Mouse (Mus musculus): ENCODE data around the gene Gm3285.

The Gm3285 gene

DNA sequence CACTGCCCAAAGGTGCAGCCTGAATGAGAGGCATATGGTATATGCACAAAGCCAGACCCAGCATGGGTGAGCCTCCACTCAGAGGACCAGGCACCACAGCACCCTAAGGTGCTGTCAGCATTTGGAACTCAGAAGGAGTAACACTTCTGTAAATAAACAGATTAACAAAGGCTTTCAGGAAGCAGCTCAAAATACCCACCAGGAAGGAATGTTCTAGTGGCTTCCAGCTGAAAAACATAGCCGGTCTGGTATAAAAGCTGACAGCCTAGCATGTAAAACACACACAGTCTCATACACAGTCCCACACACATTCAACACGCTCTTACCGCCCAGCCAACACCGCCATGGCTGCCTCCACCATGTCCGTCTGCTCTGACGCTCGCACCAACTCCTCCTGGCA lies at the start of gene Gm3285:
TSS of gene Gm3285 (plus strand) at position 301 of the 400 bp plus-strand sequence.
- no peak for DNase-seq

DNA sequence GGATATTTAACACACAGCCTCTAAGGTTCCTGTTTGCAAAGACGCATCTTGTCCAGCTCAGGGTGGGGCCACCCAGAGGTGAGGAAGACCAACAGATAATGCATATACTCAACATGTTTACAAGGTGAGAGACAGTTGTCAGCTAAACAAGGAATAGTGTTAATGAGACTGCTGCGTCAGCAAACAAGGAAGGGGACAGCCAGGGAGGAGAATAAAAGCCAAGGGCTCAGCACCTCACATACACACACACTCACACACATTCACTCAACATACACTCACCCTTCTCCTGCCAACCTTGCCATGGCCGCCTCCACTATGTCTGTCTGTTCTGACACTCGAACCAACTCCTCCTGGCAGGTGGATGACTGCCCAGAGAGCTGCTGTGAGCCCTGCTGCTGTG lies 47.4 kb upstream of the Gm3285 start, which contains the start of gene Gm2696:
TSS of gene Gm2696 (plus strand) at position 301 of the 400 bp plus-strand sequence.
- DNase-seq: no peak

DNA sequence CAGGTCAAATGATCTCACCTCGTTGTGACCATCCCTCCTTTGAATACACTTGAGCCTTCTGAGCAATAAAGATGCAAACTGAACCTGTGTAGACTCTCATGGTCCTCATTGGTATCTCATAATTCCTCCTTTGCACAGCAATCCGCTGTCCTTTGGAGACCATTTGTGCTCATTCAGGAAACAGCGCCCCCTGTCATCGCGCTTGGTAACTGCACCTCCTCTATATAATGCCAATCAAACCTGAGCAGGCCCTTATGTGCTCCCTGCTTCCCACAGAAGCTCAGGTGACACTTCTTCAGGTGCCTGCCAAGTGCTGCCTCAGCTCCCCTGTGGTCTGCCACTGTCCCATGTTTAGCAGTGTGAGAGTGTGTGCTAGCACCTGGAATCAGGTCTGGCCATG lies 46.3 kb upstream of the Gm3285 start:
- DNase-seq: peak in 1 of 2 experiments; percentile 10

DNA sequence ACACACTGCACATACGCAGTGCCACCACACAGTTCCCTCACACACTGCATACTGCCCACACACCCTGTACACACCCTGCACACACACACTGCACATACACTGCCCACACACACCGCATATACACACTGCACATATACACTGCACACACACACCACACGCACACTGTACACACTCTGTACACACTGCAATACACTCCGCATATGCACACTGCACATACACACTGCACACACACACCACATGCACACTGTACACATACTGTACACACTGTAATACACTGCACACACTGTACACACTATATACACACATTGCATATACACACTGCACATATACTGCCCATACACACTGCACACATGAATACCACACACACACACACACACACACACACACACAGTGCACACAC lies 43.3 kb upstream of the Gm3285 start:
- DNase-seq: no peak

DNA sequence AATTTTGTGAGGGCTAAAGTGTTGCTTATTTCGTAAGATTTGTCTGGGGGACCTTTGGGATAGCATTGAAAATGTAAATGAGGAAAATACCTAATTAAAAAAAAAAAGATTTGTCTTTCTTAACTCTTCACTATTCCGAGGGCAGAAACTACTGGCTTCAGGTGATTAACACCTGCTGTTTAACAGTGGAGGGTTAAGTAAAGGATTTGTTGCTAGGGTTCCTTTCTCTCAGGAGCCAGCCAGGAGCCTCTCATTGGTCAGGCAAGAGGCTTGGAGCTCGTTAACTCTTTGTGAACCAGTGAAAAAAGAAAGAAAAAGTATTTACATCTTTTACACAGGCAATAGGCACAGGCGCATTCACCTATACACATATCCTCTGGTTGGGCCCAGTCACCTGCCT lies 42.6 kb upstream of the Gm3285 start:
- no peak for DNase-seq

DNA sequence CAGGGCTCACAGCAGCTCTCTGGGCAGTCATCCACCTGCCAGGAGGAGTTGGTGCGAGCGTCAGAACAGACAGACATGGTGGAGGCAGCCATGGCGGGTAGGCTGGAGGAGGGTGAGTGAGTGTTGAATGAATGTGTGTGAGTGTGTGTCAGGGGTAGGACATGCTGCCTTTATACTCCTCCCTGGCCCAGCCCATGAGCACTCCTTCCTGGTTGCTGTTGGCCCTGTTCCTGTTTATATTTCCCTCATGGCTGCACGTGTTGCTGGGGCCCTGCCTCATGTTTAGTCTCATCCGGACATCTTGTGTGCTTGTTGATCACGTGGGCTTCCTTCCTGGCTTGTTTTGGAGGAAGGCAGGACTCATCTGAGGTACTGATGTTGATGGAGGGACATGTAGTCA lies 34.8 kb upstream of the Gm3285 start, which contains the start of gene Krtap10-4:
TSS of gene Krtap10-4 (minus strand) at position 145 of the 400 bp plus-strand sequence.
- no peak for DNase-seq

DNA sequence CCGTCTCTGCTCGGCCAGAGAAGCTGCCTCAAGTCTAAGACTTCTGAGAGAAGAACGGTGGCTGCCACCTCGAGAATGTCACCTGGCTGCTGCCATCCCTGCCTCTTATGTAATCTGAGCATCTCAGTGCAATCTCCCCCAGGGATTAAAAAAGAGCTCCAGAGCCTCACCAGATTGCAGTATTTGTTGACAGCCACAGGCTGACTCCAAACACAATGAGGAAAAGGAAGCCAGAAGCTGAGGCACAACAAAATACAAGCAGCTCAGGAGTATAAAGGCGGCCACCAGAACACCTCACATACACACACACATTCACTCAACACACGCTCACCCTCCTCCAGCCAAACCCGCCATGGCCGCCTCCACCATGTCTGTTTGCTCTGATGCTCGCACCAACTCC lies 26.1 kb upstream of the Gm3285 start, which contains the start of gene Krtap10-10:
TSS of gene Krtap10-10 (plus strand) at position 301 of the 400 bp plus-strand sequence.
- DNase-seq: no peak

DNA sequence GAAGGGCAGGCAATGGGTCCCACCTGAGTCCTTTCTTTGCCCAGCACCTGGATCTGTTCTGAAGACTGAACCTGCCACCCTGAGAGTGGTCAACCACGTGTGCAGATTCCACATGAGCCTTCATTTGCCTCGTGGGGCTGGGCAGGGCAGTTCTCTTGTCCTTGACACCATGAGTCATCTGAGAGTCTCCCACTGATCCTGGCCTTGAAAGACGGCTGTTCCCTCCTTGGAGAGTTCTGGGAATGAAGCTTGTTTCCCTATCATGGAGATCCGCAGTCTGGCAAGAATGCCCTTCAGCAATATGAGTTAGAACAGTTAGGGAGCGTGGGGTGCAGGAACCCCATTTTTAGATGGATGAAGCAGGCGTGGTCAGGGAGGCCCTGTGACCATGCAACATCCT lies 22.8 kb upstream of the Gm3285 start:
- DNase-seq: no peak

DNA sequence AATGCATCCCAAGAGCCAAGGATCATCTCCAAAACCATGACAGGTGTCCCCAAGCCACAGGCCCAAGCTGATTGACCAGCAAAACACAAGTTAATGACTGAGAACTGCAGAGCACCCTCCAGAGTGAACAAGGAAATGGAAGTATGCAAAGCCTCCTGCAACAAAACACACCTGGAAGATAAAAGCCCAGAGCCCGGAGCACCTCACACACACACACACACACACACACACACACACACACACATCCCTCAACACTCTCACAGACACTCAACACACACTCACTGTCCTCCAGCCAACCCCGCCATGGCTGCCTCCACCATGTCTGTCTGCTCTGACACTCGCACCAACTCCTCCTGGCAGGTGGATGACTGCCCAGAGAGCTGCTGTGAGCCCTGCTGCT lies 15.3 kb upstream of the Gm3285 start, which contains the start of gene Gm36176:
TSS of gene Gm36176 (plus strand) at position 301 of the 400 bp plus-strand sequence.
- no peak for DNase-seq

DNA sequence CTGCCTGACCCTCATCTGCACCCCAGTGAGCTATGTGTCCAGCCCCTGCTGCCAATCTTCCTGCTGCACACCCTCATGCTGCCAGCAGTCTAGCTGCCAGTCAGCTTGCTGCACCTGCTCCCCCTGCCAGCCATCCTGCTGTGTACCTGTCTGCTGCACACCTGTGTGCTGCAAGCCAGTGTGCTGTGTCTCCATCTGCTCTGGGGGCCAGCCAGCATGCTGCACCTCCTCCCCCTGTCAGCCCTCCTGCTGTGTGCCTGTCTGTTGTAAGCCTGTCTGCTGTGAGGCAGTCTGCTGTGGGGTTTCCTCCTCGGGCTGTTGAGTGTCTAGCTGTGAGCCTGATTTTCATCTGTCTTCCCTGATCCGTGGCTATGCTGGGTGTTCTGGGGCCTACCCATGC lies 14.8 kb upstream of the Gm3285 start:
- no peak for DNase-seq

DNA sequence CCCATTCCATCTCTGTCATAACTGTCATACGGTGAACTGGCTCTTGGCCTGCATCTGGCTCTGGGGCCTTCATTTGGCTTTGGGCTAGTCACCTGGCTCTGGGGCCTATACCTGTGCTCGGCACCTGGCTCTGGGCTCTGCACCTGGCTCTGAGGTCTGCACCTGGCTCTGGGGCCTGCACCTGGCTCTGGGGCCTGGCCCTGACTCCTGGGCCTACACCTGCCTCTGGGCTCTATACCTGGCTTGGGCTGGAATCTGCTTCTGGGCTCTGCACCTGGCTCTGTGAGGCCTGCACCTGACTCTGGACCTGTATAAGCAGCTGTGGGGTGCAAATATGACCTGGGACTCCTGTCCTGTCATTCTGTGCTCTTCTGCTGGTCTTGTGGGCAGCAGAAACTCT lies 14.2 kb upstream of the Gm3285 start:
- no peak for DNase-seq

DNA sequence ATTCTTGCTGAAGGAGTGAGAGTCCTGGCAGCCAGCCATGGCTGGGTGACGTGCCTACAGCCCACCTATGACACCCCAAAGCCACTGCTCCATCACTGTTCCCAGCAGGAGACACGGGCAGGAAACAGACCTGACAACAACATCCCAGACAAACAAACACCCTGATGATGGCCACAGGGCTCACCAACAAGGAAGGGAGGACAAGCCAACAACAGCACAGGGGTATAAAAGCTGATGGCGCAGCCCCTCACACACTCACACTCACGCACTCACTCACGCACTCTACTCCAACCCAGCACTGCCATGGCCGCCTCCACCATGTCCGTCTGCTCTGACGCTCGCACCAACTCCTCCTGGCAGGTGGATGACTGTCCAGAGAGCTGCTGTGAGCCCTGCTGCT lies 9.2 kb upstream of the Gm3285 start, which contains the start of gene Gm10318:
TSS of gene Gm10318 (plus strand) at position 301 of the 400 bp plus-strand sequence.
- no peak for DNase-seq

DNA sequence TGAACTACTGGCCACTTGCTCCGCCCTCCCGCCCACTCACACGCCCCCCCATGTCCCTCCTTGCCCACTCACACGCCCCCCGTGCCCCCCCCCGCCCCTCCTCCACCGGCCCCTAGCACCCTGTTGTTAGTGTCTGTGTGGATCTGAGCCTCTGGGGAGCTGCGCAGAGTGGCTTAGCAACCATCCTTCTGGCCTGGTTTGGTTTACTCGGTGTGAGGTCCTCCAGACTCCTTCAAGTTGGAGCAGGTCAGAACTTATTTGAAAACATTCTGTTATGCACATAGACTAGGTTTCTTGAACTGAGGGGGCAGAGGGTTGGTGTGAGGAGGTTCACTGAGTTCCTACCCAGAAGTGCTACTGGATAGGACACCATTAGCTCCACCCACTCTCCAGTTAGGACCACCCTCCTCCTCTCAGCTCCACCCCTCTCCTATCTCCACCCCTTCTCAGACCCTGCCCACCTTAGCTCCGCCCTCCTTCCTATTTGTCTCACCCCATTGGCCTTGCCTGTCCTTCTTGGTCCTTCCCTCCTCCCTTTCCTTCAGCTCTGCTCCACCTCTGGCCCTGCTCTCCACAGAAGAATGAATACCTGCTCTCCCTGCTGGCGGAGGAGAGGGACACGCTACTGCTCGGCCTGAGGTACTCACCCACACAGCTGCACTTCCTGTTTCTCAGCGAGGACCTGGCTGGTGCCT lies 2.4 kb downstream of the Gm3285 start:
- peak; percentile 81 to 82 for DNase-seq

DNA sequence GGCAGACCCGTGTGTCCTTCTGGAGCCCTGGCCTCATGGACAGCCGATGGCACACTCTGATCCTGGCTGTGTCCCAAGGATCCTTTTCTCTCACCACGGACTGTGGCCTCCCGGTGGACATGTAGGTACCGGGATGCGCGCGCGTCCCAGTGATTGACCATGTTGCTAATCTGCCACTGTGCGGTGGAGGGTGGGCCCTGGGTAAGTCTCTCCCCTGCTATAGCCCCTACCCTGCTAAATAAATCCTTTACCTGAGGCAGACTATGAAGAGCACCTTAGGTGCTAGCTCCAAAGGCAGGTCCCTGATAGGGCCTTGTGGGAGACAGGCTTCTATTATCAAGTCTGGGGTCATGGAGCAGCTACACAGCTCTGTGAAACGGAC lies 3.0 kb downstream of the Gm3285 start:
- no peak for DNase-seq

DNA sequence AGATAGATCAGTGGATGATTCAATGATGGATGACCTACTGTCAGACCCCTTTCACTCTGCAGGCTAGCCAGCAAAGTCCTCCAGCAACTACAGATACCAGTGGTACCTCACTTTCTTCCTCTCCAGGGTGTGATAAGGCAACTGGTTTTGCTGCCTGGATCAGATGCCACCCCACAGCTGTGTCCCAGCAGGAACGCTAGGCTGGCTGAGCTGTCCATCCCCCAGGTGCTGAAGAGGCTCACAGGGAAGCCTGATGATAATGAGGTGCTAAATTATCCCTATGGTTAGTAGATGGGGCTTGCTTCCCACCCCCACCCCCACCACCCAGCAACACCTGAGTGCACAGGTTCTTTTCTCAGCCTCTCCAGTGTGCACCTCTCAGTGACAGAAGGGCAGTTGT lies 5.8 kb downstream of the Gm3285 start:
- DNase-seq: no peak

DNA sequence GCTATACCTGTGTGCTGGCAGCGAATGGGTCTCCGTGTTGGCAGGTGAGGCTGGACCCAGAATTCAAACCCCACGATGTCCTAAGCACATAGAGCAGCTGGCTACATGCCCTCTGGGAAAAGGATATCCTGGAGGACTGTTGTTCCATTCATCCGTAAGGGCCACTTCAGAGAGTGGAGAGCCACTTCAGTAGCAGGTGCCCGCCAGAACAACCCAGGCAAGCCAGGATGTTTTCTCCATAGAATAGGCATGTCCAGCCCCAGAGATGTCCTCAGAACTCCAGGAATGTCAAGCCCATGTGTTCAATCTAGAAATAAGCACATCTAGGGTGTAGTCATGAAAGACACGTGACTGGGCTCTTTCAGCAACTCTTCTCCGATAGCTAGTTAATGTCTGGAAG lies 7.9 kb downstream of the Gm3285 start:
- no peak for DNase-seq

DNA sequence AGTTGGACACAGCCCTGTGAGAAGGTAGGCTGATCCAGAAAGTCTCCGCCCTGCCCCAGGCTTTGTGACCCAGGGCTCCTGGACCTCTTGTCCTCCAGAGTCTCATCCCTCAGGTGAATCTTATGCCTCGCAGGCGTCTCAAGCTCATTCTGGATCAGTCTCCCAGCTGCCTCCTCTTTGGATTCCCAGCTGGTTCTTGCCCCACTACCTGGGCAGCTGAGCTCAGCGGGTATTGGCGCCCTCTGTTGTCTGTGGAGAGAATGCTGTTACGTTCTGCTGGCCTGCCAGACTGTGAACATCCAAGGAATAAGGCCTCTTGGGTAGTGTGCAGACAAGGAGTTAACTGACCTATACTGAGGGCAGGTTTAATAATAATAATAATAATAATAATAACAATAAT lies 17.2 kb downstream of the Gm3285 start:
- DNase-seq: peak in 1 of 2 experiments; percentile 42

DNA sequence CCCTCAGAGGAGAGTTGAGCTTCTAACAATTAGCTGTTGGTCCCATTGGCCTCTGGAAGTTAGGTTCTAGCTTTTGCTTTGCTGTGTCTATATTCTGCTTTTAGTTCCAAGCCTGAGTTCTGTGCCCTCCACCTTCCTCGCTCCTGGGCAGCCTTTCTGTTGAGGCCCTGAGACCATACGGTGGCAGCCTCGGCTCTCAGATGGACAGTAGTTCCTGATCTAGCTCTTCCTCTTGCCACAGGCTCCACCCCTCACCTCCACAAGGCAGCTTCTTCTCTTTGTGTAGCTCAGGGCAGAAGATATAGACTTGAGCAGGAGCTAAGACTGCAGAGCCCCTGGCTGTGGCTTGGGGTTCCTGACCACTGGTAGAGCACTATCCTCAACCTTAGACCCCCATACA lies 18.5 kb downstream of the Gm3285 start:
- DNase-seq: no peak

DNA sequence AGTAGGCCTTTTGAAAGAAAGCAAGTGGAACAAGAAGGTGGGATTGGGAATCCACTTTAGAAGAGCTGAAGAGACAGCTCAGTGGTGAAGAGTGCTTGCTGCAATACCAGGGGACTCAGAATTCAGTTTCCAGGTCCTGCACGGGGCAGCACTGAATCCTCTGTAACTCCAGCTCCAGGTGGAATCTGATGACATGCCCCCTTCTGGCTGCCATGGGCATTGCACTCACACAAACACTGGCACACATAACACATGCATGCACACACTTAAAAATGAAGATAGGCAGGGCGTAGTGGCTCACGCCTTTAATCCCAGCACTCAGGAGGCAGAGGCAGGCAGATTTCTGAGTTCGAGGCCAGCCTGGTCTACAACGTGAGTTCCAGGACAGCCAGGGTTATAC lies 20.8 kb downstream of the Gm3285 start:
- no peak for DNase-seq

DNA sequence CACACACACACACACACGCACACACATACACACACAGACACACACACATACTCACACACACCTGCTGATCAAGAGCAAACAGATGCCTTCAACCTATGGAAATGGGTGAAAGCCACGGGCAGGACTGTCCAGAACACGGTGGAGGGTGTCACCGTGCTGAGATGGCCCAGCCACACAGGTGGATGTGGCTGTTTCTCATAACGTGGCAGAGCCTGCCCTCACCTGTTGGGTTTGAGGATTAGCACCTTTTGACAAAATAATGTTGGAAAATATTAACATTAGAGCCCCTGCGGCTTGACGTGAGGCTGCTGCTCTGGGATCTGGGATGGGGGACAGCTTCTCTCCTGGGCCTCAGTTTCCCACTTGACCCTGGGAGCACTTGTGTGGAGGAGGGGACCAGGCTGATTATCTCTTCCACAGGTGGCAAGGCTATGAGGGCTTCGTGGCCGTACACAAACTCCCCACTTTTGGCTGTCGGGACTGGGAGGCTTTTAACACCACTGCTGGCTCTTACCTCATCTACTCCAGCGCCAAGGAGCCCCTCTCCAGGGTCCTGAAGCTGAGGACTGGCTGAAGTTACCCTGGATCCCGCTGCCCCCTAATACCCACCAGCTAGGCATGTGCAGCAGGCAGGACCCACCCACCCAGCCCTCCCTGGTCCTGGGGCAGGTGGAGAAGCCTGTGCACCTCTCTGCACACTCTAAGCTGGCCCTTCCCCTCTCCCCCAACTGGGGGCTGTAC lies 24.4 kb downstream of the Gm3285 start:
- DNase-seq: no peak

DNA sequence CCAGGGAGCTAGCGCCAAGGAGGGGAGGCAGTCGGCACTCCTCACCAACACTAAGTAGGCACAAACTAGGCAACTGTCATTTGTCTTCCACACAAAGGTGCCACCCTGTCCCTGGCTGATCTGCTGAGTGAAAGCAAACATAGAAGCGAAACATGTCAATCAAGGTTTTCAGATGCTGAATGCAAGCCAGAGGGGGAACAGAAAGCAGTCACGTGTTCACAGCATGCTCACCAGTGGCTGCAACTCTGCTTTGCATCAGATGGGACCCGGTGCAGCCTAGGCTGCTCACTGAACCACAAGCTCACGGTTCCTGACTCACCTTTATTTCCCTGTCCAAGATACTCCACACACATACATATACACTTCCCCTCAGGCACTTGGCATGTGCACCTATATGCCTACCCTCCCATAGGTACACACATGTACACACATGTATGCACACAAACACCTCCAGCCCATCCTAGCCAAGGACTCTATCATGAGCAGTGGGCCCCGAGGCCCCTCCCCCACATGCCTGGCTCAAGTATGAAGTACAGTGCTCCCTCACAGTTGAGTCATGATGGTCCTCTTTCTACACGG lies 29.3 kb downstream of the Gm3285 start:
- no peak for DNase-seq

DNA sequence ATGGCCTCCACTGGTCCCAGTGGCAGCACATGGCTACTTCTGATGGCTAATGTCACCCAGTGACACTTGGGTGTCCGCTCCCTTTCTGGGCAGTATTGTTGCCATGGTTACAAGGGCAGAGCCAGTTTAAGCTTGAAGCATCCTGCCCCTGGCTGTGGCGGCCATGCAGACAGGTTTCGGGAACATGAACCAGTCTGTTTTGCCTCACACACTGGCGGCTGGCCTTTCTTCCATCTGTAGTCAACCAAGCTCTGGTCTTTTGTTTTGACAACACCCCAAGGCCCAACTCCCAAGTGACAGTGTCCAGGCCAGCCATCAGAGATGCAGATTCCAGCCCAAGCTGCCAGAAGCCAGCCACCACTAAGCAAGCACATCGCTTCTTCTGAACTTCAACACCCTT lies 33.8 kb downstream of the Gm3285 start:
- DNase-seq: peak in 1 of 2 experiments; percentile 24

DNA sequence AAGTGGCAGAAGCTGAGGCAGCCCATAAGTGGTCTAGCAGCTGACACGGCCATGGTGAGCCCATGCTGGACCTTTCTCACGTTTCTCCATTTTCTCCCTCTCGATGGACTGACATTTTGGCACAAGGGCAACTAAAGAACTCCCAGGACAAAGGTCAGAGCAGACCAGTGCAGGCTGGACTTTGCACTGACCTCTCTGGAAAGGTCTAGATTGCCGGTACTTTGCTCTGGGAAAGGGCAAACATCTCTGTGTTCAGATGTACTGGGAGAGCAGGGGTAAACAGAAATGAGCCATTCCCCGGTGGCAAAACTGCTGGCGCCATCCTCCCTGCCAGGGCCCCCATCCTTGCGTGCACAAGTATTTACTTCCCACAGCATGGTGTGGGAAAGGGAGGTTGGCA lies 38.4 kb downstream of the Gm3285 start:
- DNase-seq: peak; percentile 58 to 74
